Mouse (Mus musculus) mouse embryonic stem cell (cell line): ENCODE results near the gene Nosip.
"Not testable (repeated sequence)": the region's sequence is repeated elsewhere in the genome, so short reads cannot be mapped to it uniquely, and the experiment has no call there.

ENCODE experiments used
- in situ Hi-C, 2 experiments: fragments of 300-500 bp; cut with MboI; formaldehyde crosslinking; loops; 1 replicate in 1 of 2; 3 replicates in 1 of 2; pipeline ENCODE4 v1.14.3; 2019 to 2020; ENCODE audit warnings: low sequenced_read_pairs in 2 of 2, low pct_unique_long_range_greater_than_20kb in 1 of 2, mixed read lengths in 1 of 2; ENCODE audit not compliant: unreplicated experiment in 1 of 2

Gene Nosip

GRCm38 (mm10) chr7:45062239-45062835 lies at the start of gene Nosip, which contains the start of gene Prrg2:
Gene Nosip (plus strand): TSS chr7:45062429.
Gene Prrg2 (minus strand): TSS chr7:45062677.
- in situ Hi-C loops = no loop called here

DNA sequence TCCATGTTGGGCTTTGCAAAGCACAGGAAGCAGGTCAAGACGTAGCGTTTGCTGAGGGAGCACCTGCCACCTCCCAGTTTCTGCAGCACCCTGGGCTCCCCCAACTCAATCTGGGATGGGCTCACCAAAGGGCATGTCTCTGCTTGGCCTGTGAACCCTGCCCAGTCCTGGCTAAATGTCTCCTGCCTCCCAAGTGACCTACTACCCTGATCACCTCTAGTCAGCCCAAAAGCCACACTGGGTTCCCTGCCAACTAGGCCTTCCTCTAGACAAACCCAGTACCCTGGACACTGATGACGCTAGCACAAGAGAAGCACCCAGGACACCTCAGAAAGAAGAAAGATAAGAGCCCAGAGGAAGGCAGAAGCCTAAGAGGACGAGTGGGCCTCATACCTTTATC lies 49.4 kb upstream of the Nosip start:
- in situ Hi-C loops = no loop called here

GRCm38 (mm10) chr7:45013366-45014095 lies 48.7 kb upstream of the Nosip start:
- in situ Hi-C loops = no loop called here

GRCm38 (mm10) chr7:45014096-45014451 lies 48.2 kb upstream of the Nosip start:
- in situ Hi-C loops = no loop called here

- in situ Hi-C loops = no loop called here
These were observed 46.8 kb upstream of the Nosip start for GRCm38 (mm10) chr7:45015344-45015956.

DNA sequence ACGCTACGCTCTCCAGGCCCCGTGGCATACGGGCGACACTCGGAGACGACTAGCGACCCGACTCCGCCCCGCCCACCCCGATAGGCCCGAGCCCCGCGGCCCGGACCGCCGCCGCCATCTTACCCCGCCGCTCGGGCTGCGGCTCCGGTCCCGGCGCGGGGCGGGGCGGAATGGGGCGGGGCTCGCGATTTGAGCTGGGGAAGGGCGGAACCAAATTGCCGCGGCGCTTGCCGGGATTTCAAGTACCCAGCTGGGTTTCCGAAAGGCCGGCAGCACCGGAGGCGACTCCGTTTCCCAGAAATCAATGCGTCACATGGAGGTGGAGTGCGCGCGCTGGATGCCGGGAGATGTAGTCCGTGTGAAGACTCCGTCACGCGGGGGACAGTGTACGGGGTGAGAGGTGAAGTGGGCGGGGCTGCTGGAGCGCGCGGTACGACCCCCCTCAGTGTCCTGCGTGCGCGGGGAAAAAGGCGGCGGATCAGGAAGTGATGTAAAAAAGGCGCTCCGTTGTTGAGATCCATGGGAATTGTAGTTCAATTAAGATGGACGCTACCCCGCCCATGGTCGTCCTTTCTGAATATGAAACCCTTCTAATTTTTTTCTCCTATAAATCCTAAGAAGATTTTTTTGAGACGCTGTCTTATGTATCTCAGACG lies 46.1 kb upstream of the Nosip start, which contains the start of gene Scaf1:
TSS of gene Scaf1 (minus strand) at position 407 of the 656 bp plus-strand sequence.
- in situ Hi-C loops = no loop called here

DNA sequence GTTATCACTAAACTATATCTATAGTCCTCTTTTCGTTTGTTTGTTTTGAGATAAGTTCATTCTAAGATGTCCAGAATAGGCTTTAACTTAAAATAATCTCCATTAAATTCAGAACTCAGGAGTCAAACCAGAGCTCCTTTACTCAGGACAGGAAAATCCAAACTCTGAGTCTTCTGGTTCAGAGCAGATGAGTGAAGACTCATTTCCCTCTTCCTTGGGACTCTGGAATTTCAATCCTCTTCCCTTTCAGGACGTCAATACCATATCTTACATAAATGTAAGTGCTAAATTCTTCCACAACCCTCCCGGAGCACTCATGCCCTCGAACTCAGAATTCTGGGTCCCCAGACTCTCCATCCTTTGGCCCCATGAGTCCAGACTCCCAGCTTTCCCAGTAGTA lies 45.5 kb upstream of the Nosip start:
- in situ Hi-C loops = no loop called here

DNA sequence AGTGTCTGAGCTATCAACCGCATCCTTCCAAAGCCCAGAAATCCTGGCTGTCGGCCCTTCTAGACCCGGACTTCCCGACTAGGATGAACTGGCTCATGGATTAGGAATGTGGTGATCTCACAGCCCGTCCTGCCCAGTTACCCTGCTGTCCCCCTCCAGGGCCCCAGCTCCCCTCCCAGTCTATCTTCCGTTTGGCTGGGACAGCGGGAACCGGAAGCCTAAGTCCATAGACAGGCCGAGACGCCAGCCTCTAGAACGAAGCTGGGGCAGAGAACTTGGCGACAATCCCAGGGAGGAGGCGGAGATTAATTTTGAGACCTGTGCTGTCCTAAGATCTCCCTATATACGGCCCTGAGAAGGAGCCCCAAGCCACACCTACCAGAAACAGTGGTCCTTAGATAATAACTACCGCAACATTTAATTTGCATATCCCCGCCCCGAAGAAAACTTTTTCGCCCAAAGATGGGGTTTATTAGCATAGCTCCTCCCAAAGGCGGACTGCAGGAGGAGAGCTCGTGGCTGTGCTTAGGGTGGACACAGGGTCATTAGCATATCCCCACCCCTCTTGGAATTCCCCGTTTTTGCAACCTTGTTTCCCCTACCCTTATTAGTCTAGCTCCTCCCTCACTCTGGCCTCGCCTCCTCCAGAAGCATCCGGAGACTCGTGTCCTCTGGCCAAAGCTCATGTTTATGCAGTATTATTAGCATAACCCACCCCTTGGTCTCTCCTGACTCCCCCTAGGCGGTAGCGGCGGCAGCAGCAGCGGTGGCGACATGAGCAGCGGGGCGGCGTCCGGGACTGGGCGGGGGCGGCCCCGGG lies 44.8 kb upstream of the Nosip start, which contains the start of gene Rras:
TSS of gene Rras (plus strand) at position 720 of the 820 bp plus-strand sequence.
- in situ Hi-C loops = no loop called here

- in situ Hi-C loops = no loop called here
These were observed 43.1 kb upstream of the Nosip start for GRCm38 (mm10) chr7:45019031-45019571.

GRCm38 (mm10) chr7:45020225-45020624 lies 42.0 kb upstream of the Nosip start:
- in situ Hi-C loops = no loop called here

GRCm38 (mm10) chr7:45023711-45024110 lies 38.5 kb upstream of the Nosip start:
- in situ Hi-C loops = not testable (repeated sequence)

DNA sequence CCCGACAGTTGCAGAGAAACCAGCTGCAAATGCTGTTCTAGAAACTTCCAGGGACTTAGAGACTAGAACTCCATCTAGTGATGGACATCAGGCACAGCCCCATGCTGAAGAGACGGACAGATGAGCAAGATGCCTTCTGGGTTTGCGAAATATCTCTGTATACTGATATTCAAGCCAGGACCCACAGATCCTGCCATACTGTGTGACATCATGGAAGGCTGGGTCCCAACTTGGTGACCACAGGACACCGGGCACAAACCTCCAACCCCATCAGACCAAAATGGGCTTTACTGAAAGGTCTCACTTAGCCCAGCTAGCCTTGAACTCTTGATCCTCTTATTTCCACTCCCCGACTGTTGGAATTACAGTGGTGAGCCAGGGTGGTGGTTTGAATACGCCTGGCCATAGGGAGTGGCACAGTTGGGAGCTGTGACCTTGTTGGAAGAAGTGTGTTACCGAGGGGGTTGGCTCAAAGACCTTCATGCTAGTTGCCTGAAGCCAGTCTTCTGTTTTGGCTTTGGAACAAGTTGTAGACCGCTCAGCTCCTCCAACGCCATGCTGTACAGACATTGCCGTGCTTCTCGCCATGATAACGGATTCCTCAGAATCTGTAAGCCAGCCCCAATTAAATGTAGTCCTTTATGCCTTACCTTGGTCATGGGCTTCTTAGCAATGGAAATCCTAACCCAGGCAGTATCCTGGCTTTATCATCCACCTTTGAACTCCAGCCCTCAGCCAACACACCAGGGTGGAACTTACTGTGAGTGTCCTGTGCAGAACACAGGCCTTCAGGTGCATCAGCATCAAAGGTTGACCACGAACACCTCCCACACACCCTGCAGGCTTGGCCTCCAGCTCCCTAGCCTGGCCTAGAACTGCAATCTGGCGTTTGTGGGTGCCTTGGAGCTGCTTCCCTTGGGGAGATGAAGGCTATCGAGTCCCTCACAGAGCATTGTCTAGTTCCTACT lies 37.7 kb upstream of the Nosip start:
- in situ Hi-C loops = no loop called here

GRCm38 (mm10) chr7:45025601-45026220 lies 36.5 kb upstream of the Nosip start:
- in situ Hi-C loops = no loop called here

DNA sequence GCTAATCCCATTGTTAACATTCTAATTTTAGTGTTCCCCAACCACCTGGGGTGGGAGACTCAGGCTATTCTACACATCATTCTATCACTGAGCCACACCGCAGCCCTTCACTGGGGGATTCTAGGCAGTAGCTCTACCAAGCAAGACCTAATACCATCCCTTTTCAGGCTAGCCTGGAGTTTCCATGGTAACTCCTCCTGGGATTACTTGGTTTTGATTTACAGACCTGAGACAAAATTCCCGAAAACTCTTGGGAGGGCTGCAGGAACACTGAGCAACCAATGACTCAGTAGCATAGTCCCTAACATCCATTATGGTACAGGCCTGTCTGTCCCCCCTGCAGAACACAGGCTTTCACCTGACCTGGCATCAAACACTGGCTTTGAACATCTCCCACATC lies 36.0 kb upstream of the Nosip start:
- in situ Hi-C loops = no loop called here

DNA sequence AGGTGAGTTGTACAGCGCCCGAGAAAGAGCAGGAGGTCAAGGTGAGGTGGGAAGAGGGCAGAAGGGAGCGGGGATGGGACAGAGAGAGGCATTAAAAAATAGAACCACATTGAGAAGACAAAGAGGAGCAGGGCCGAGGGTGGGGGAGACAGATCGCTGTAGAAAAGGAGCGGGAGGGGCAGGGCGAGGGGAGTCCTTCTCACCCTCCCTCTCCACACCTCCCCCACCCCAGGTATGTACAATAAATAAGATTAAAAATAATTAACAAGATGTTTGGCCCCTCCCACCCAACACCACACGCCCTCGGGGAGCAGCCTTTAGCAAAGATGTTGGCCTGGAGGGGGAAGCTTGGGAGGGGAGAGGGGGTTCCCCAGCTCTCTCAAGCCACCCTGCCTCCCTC lies 34.5 kb upstream of the Nosip start:
- in situ Hi-C loops = no loop called here

DNA sequence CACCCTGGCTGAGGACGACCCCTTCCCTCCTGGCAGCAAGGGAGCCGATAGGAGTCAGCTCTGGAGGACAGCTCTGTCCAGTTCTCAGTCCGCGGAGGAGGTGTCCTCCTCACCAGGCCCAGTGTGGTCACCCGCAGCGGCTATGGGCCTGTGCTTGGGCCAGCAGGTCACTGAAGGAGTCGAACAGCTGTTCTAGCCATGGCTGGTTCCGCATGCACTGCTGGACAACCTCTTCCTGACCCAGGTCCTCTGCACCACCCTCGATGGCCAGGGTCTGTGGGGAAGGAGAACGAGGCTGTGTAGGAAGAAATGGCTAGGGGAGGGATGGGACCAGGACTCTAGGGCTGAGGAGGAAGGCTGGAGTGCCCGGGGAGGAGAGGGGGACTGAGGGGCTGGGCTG lies 33.9 kb upstream of the Nosip start:
- in situ Hi-C loops = no loop called here

- in situ Hi-C loops = no loop called here
These were observed 32.2 kb upstream of the Nosip start for GRCm38 (mm10) chr7:45029995-45030394.
